Mouse (Mus musculus) midbrain, embryonic 16.5 days (tissue): ENCODE measurements around the gene Dnajb8. TPM values are rescaled to one million over a fixed set of nuclear protein-coding genes. Genes with fewer than 3 reads are reported as not detected.

Experiments
- ATAC-seq: fragments of 200-750 bp; cut with Nextera tagmentation; 2 replicates; pipeline ENCODE4 v1.8.0; 2017; ENCODE audit warnings: moderate TSS enrichment
- H3K27ac ChIP-seq: fragments of 300-500 bp; sonication (generic); 2 replicates; pipeline ENCODE4 v1.5.1; 2014; ENCODE audit warnings: mild to moderate bottlenecking, low read length, mixed read lengths
- H3K27me3 ChIP-seq: fragments of 300-500 bp; sonication (generic); 2 replicates; pipeline ENCODE4 v1.6.1; 2014; ENCODE audit warnings: low read depth, low read length, mixed read lengths; ENCODE audit not compliant: control insufficient read depth, insufficient read depth
- H3K36me3 ChIP-seq: fragments of 300-500 bp; sonication (generic); 2 replicates; pipeline ENCODE4 v1.6.1; 2014; ENCODE audit warnings: mild to moderate bottlenecking, low read length, moderate library complexity, mixed read lengths; ENCODE audit not compliant: control insufficient read depth, insufficient read depth
- H3K4me1 ChIP-seq: fragments of 300-500 bp; sonication (generic); 2 replicates; pipeline ENCODE4 v1.6.1; 2014; ENCODE audit warnings: mild to moderate bottlenecking, low read length, mixed read lengths; ENCODE audit not compliant: control insufficient read depth, insufficient read depth
- H3K4me2 ChIP-seq: fragments of 300-500 bp; sonication (generic); 2 replicates; pipeline ENCODE4 v1.6.1; 2014; ENCODE audit warnings: mild to moderate bottlenecking, low read length, mixed read lengths
- H3K4me3 ChIP-seq: fragments of 300-500 bp; sonication (generic); 2 replicates; pipeline ENCODE4 v1.5.1; 2014; ENCODE audit warnings: low read depth, mild to moderate bottlenecking, low read length, moderate library complexity, mixed read lengths
- H3K9ac ChIP-seq: fragments of 300-500 bp; sonication (generic); 2 replicates; pipeline ENCODE4 v1.6.1; 2014; ENCODE audit warnings: low read depth, low read length, mixed read lengths
- H3K9me3 ChIP-seq: fragments of 300-500 bp; sonication (generic); replicated peaks from 2 replicates; pipeline ENCODE4 v1.6.1; 2014; ENCODE audit warnings: mild to moderate bottlenecking, low read length, mixed read lengths; ENCODE audit not compliant: control insufficient read depth, poor library complexity, severe bottlenecking
- WGBS: fragments of 180-500 bp; shearing (Covaris S2); extraction: QIAGEN DNeasy Blood & Tissue Kit; methylation state at CpG from one replicate; pipeline ENCODE4 v1.1.7; 2014; 5-methylcytosine and 5-hydroxymethylcytosine counted together
- polyA plus RNA-seq: library from polyadenylated mRNA; unstranded; fragments of >200 nt; fragmentation: Nextera tagmentation; extraction: Ambion mirVana; gene quantifications from 2 replicates; pipeline ENCODE4 v1.2.1, GENCODE M21; 2015

Gene Dnajb8
- polyA plus RNA-seq, 1 experiment from 2014 or later, result not detected

- peaks cover 6% of the 10 kb centered on the region; the same call in 1 of the 2 replicates for H3K4me1 ChIP-seq
- no peak overlapping the region for H3K4me2 ChIP-seq
- WGBS, result 52% methylated on average over 6 of the region's 6 CpGs
- ATAC-seq, result no peak
- peaks cover 7% of the 10 kb centered on the region for H3K27me3 ChIP-seq
- no peak overlapping the region for H3K9ac ChIP-seq
- no peaks in the 10 kb centered on the region for H3K36me3 ChIP-seq
- no peaks in the 10 kb centered on the region for H3K9me3 ChIP-seq
- H3K27ac ChIP-seq, result no peak overlapping the region
- no peak overlapping the region for H3K4me3 ChIP-seq
These were observed 10.2 kb downstream of the Dnajb8 start for GRCm38 (mm10) chr6:88232221-88232620.

DNA sequence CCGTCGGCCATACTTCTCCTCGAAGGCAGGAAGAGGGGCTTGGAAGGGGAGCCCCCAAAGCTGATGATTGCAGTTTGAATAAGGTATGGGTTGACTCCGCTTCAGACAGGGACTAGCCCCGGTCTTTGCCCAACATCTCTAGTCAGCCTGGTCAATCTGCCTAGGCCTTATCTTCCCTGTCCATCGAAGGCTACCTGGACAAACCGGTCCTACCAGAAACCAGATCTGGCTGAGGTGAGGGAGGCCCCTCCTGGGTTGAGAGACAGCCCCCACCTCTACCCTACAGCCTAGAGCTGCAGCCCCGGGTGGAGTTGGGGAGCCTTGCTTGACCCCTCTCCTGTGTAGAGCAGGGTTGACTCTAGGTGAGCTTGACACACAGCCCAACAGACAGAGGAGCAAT, 11.9 kb downstream of the Dnajb8 start:
- no peaks in the 10 kb centered on the region for H3K9me3 ChIP-seq
- H3K27me3 ChIP-seq, result peaks cover 7% of the 10 kb centered on the region
- H3K9ac ChIP-seq, result no peak overlapping the region
- H3K4me3 ChIP-seq, result no peak overlapping the region
- no peak for ATAC-seq
- no peak overlapping the region for H3K4me2 ChIP-seq
- no peak overlapping the region for H3K27ac ChIP-seq
- 82% methylated on average over 8 of the region's 8 CpGs for WGBS
- H3K36me3 ChIP-seq, result no peaks in the 10 kb centered on the region
- H3K4me1 ChIP-seq, result peaks cover 6% of the 10 kb centered on the region; the same call in 1 of the 2 replicates

DNA sequence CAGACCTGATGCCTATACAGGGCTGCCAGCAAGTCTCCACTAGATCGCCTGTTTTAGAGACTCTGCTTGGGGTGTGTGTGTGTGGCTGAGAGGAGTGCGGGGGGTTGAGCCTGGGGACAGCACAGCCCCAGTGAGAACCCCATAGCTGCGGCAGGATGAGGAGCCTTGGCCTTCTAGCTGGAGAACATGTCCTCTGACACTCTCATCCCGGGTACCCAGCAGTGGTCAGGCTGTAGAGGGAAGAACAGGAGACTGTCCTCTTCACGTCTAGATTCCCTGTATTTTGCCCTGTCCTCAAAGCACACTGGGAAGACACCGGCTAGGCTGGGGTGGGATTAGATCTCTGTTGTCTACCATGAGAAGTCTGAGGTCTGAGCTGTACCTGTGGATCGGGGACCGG, 13.4 kb downstream of the Dnajb8 start:
- H3K9ac ChIP-seq, result no peak overlapping the region; the same call in 1 of the 2 replicates
- no peak overlapping the region for H3K4me3 ChIP-seq
- no peaks in the 10 kb centered on the region for H3K36me3 ChIP-seq
- WGBS, result 21% methylated on average over 8 of the region's 8 CpGs
- no peak overlapping the region for H3K27ac ChIP-seq
- H3K4me2 ChIP-seq, result no peak overlapping the region
- peaks cover 7% of the 10 kb centered on the region for H3K27me3 ChIP-seq
- ATAC-seq, result 0 out of 2 replicates have a peak, but pooled peaks have one; percentile 5
- peaks cover 6% of the 10 kb centered on the region; the same call in 1 of the 2 replicates for H3K4me1 ChIP-seq
- H3K9me3 ChIP-seq, result no peaks in the 10 kb centered on the region

GRCm38 (mm10) chr6:88235983-88236382, 13.9 kb downstream of the Dnajb8 start:
- peaks cover 6% of the 10 kb centered on the region; the same call in 1 of the 2 replicates for H3K4me1 ChIP-seq
- peaks cover 7% of the 10 kb centered on the region for H3K27me3 ChIP-seq
- H3K4me2 ChIP-seq, result peak overlapping the region; percentile 39
- no peak overlapping the region for H3K27ac ChIP-seq
- H3K36me3 ChIP-seq, result no peaks in the 10 kb centered on the region
- H3K9ac ChIP-seq, result peak overlapping the region; percentile 35; the same call in 1 of the 2 replicates
- 2% methylated on average over 17 of the region's 17 CpGs for WGBS
- H3K9me3 ChIP-seq, result no peaks in the 10 kb centered on the region
- ATAC-seq, result peak; percentile 64
- no peak overlapping the region for H3K4me3 ChIP-seq

DNA sequence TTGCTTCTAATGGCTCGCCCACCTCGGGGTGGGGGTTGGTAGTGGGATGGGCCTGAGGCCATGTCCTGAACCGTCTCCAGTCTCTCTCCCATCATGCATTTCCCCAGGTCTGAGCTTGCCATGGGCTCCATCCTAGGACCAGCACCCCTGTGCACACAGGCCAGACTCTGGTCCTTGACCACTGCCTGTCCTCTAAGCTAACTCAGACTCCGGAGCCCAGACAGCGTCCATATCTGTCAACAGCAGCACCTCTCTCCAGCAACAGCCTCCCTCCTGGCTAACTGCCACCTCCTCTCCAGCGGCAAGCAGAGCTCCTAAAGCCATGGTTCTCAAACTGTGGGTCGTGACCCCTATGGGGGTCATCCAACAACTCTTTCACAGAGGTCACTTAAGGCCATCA, 14.4 kb downstream of the Dnajb8 start:
- Histone ChIP-seq H3K9ac (no peak overlapping the region), H3K9me3 (no peaks in the 10 kb centered on the region), H3K4me3 (no peak overlapping the region), H3K4me2 (no peak overlapping the region; the same call in 1 of the 2 replicates), H3K27ac (no peak overlapping the region), H3K36me3 (no peaks in the 10 kb centered on the region), H3K27me3 (peaks cover 7% of the 10 kb centered on the region), H3K4me1 (peaks cover 6% of the 10 kb centered on the region; the same call in 1 of the 2 replicates)
- WGBS, result 9% methylated on average over 7 of the region's 7 CpGs
- ATAC-seq, result no peak

GRCm38 (mm10) chr6:88242604-88243003, 20.5 kb downstream of the Dnajb8 start:
- no peaks in the 10 kb centered on the region; the same call in 1 of the 2 replicates for H3K27me3 ChIP-seq
- H3K4me3 ChIP-seq, result no peak overlapping the region
- H3K9ac ChIP-seq, result no peak overlapping the region
- no peaks in the 10 kb centered on the region for H3K36me3 ChIP-seq
- ATAC-seq, result peak; percentile 72; the same call in 1 of the 2 replicates
- 1% methylated on average over 15 of the region's 15 CpGs for WGBS
- no peaks in the 10 kb centered on the region for H3K9me3 ChIP-seq
- H3K27ac ChIP-seq, result no peak overlapping the region
- no peak overlapping the region for H3K4me2 ChIP-seq
- H3K4me1 ChIP-seq, result no peaks in the 10 kb centered on the region

GRCm38 (mm10) chr6:88249231-88249630, 27.2 kb downstream of the Dnajb8 start:
- Histone ChIP-seq H3K9me3 (no peaks in the 10 kb centered on the region), H3K9ac (no peak overlapping the region), H3K36me3 (no peaks in the 10 kb centered on the region), H3K27ac (no peak overlapping the region), H3K4me3 (no peak overlapping the region), H3K4me1 (no peaks in the 10 kb centered on the region), H3K27me3 (no peaks in the 10 kb centered on the region), H3K4me2 (no peak overlapping the region)
- 92% methylated on average over 1 of the region's 1 CpGs for WGBS
- ATAC-seq, result no peak

GRCm38 (mm10) chr6:88251396-88251795, 29.3 kb downstream of the Dnajb8 start:
- Histone ChIP-seq H3K27me3 (no peaks in the 10 kb centered on the region), H3K4me3 (no peak overlapping the region), H3K9ac (no peak overlapping the region), H3K9me3 (no peaks in the 10 kb centered on the region), H3K4me1 (no peaks in the 10 kb centered on the region), H3K36me3 (no peaks in the 10 kb centered on the region), H3K4me2 (no peak overlapping the region), H3K27ac (no peak overlapping the region)
- ATAC-seq, result no peak
- WGBS, result 88% methylated on average over 1 of the region's 1 CpGs

DNA sequence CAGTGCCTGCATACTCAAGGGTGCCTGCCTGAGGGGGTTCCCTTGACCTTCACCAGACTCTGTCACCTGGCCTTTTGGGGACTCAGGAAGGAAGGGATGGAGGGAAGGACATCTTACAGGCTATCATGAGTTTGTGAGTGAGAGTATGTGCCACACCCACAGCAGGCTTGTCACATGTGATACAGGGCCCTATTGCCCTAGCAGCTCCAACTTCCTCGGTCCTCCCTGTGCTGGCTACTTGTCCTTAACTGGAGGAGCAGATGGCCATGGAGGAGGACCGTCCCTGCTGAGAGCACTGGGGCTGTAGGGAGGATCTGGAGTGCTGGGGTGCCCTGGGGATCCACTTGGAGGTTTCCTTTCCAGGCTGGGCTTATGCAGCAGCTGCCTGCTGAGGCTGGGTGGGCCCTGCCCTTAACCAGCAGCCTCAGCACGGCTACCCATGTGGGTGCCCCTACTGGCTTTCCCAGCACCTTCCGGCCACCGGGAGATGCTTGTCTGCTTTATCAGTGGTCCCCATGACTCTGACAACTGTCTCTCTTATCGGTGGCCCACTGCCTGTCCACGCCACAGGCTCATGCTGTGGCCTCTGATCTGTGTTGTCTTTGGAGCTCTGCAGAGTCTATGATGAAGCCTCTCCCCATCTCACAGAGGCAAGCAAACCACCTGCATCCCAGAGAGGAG, 29.9 kb downstream of the Dnajb8 start:
- Histone ChIP-seq H3K27me3 (no peaks in the 10 kb centered on the region), H3K9ac (no peak overlapping the region), H3K4me2 (no peak overlapping the region), H3K4me3 (no peak overlapping the region), H3K9me3 (no peaks in the 10 kb centered on the region), H3K36me3 (no peaks in the 10 kb centered on the region), H3K4me1 (no peaks in the 10 kb centered on the region), H3K27ac (no peak overlapping the region)
- 80% methylated on average over 7 of the region's 7 CpGs for WGBS
- ATAC-seq, result no peak
